Mouse (Mus musculus) midbrain, postnatal 0 days (tissue): Measurements from ENCODE around the gene Junb. TPM values are rescaled to one million over a fixed set of nuclear protein-coding genes. Genes with fewer than 3 reads are reported as not detected.

Experiments
- ATAC-seq: fragments of 200-750 bp; cut with Nextera tagmentation; 2 replicates; pipeline ENCODE4 v1.8.0; 2017; ENCODE audit warnings: moderate number of reproducible peaks, mild to moderate bottlenecking, moderate TSS enrichment, moderate library complexity; ENCODE audit not compliant: low FRiP score
- DNase-seq: peaks from one replicate; pipeline ENCODE4 v3.0.0-alpha.2; 2015; ENCODE audit warnings: low spot score
- H3K27ac ChIP-seq: fragments of 300-500 bp; sonication (generic); 2 replicates; pipeline ENCODE4 v1.5.1; 2014; ENCODE audit warnings: low read depth, mild to moderate bottlenecking, low read length, mixed read lengths
- H3K27me3 ChIP-seq: fragments of 300-500 bp; sonication (generic); 2 replicates; pipeline ENCODE4 v1.6.1; 2014; ENCODE audit warnings: low read length, control low read depth, mixed read lengths; ENCODE audit not compliant: insufficient read depth
- H3K36me3 ChIP-seq: fragments of 300-500 bp; sonication (generic); 2 replicates; pipeline ENCODE4 v1.6.1; 2014; ENCODE audit warnings: low read length, control low read depth, mixed read lengths; ENCODE audit not compliant: insufficient read depth
- H3K4me1 ChIP-seq: fragments of 300-500 bp; sonication (generic); 2 replicates; pipeline ENCODE4 v1.6.1; 2014; ENCODE audit warnings: mild to moderate bottlenecking, control low read depth, antibody characterized with exemption, low read length, mixed read lengths; ENCODE audit not compliant: insufficient read depth
- H3K4me2 ChIP-seq: fragments of 300-500 bp; sonication (generic); 2 replicates; pipeline ENCODE4 v1.6.1; 2014; ENCODE audit warnings: low read depth, mild to moderate bottlenecking, low read length, mixed read lengths; ENCODE audit not compliant: poor library complexity, severe bottlenecking
- H3K4me3 ChIP-seq: fragments of 300-500 bp; sonication (generic); 2 replicates; pipeline ENCODE4 v1.5.1; 2014; ENCODE audit warnings: low read depth, mild to moderate bottlenecking, low read length, moderate library complexity
- H3K9ac ChIP-seq: fragments of 300-500 bp; sonication (generic); replicated peaks from 2 replicates; pipeline ENCODE4 v1.6.1; 2014; ENCODE audit warnings: mild to moderate bottlenecking, low read length, moderate library complexity, mixed read lengths; ENCODE audit not compliant: poor library complexity, severe bottlenecking
- H3K9me3 ChIP-seq: fragments of 300-500 bp; sonication (generic); 2 replicates; pipeline ENCODE4 v1.6.1; 2016; ENCODE audit warnings: low read length, control low read depth
- CTCF ChIP-seq: IDR thresholded peaks from 2 replicates; pipeline ENCODE4 v1.5.1; 2016; ENCODE audit warnings: antibody characterized with exemption, mild to moderate bottlenecking
- WGBS: fragments of 180-500 bp; shearing (Covaris S2); extraction: QIAGEN DNeasy Blood & Tissue Kit; methylation state at CpG from one replicate; pipeline ENCODE4 v1.1.7; 2014; 5-methylcytosine and 5-hydroxymethylcytosine counted together
- polyA plus RNA-seq: library from polyadenylated mRNA; unstranded; fragments of >200 nt; fragmentation: Nextera tagmentation; extraction: Ambion mirVana; gene quantifications from 2 replicates; pipeline ENCODE4 v1.2.1, GENCODE M21; 2015
- total RNA-seq: library from RNA; depleted of rRNA; stranded (reverse); fragments of >200 nt; gene quantifications from 2 replicates; pipeline ENCODE4 v1.2.3, GENCODE M21; 2014

The Junb gene
- total and polyA plus RNA-seq, 2 experiments from 2014 or later: 6.1 to 15.9 TPM

- Histone ChIP-seq H3K4me3 (peak overlapping the region; percentile 56), H3K9ac (peak overlapping the region; percentile 54), H3K27ac (no peak overlapping the region), H3K4me2 (peak overlapping the region; percentile 100), H3K36me3 (peaks cover 10% of the 10 kb centered on the region), H3K4me1 (peaks cover 25% of the 10 kb centered on the region), H3K27me3 (no peaks in the 10 kb centered on the region), H3K9me3 (no peaks in the 10 kb centered on the region)
- ATAC-seq: no peak
- TF ChIP-seq CTCF: no peak
- no peak for DNase-seq
- WGBS: 2% methylated on average over 25 of the region's 25 CpGs
Measured at GRCm38 (mm10) chr8:84976763-84977434, 1.6 kb downstream of the Junb start.

- Histone ChIP-seq H3K4me1 (peaks cover 25% of the 10 kb centered on the region), H3K9me3 (no peaks in the 10 kb centered on the region), H3K4me3 (peak overlapping the region; percentile 56), H3K4me2 (peak overlapping the region; percentile 100), H3K9ac (0 out of 2 replicates have a peak overlapping the region, but pooled peaks have one; percentile 54), H3K36me3 (peaks cover 16% of the 10 kb centered on the region), H3K27ac (0 out of 2 replicates have a peak overlapping the region, but pooled peaks have one; percentile 18), H3K27me3 (no peaks in the 10 kb centered on the region)
- ATAC-seq: peak; percentile 72
- peak; percentile 35; the same call in 1 of the 2 replicates for TF ChIP-seq CTCF
- peak; percentile 91 for DNase-seq
- 2% methylated on average over 60 of the region's 61 CpGs for WGBS
Measured at GRCm38 (mm10) chr8:84976031-84976762, 2.3 kb downstream of the Junb start.

GRCm38 (mm10) chr8:84975434-84975833, 3.1 kb downstream of the Junb start:
- peak; percentile 55 for DNase-seq
- peak; percentile 87 for TF ChIP-seq CTCF

GRCm38 (mm10) chr8:84974543-84975142, 3.9 kb downstream of the Junb start:
- H3K9me3 ChIP-seq: no peaks in the 10 kb centered on the region
- H3K4me2 ChIP-seq: no peak overlapping the region
- TF ChIP-seq CTCF: no peak
- H3K9ac ChIP-seq: no peak overlapping the region
- H3K27me3 ChIP-seq: no peaks in the 10 kb centered on the region
- ATAC-seq: no peak
- H3K4me3 ChIP-seq: no peak overlapping the region
- WGBS: 80% methylated on average over 8 of the region's 8 CpGs
- DNase-seq: no peak
- H3K27ac ChIP-seq: no peak overlapping the region
- H3K4me1 ChIP-seq: peaks cover 26% of the 10 kb centered on the region
- peaks cover 20% of the 10 kb centered on the region for H3K36me3 ChIP-seq

More at GRCm38 (mm10) chr8:84975434-84975833, 3.1 kb downstream of the Junb start:
- Histone ChIP-seq H3K4me3 (no peak overlapping the region), H3K9ac (no peak overlapping the region), H3K4me1 (peaks cover 29% of the 10 kb centered on the region), H3K4me2 (no peak overlapping the region), H3K36me3 (peaks cover 20% of the 10 kb centered on the region), H3K9me3 (no peaks in the 10 kb centered on the region), H3K27me3 (no peaks in the 10 kb centered on the region), H3K27ac (0 out of 2 replicates have a peak overlapping the region, but pooled peaks have one; percentile 18)
- no peak for ATAC-seq
- WGBS: 33% methylated on average over 7 of the region's 7 CpGs

- 56% methylated on average over 4 of the region's 4 CpGs for WGBS
Measured at GRCm38 (mm10) chr8:84973803-84974542, 4.5 kb downstream of the Junb start.

More at GRCm38 (mm10) chr8:84973803-84974542, 4.5 kb downstream of the Junb start:
- H3K36me3 ChIP-seq: peaks cover 20% of the 10 kb centered on the region
- no peaks in the 10 kb centered on the region for H3K9me3 ChIP-seq
- no peak overlapping the region for H3K4me2 ChIP-seq
- H3K27ac ChIP-seq: no peak overlapping the region
- DNase-seq (peak; percentile 82), ATAC-seq (no peak)
- no peaks in the 10 kb centered on the region for H3K27me3 ChIP-seq
- TF ChIP-seq CTCF: peak; percentile 92
- H3K4me3 ChIP-seq: no peak overlapping the region
- H3K9ac ChIP-seq: no peak overlapping the region
- H3K4me1 ChIP-seq: peaks cover 20% of the 10 kb centered on the region
